10 mouse cellular contexts compared by ENCODE assay signal in the genomic region with DNA sequence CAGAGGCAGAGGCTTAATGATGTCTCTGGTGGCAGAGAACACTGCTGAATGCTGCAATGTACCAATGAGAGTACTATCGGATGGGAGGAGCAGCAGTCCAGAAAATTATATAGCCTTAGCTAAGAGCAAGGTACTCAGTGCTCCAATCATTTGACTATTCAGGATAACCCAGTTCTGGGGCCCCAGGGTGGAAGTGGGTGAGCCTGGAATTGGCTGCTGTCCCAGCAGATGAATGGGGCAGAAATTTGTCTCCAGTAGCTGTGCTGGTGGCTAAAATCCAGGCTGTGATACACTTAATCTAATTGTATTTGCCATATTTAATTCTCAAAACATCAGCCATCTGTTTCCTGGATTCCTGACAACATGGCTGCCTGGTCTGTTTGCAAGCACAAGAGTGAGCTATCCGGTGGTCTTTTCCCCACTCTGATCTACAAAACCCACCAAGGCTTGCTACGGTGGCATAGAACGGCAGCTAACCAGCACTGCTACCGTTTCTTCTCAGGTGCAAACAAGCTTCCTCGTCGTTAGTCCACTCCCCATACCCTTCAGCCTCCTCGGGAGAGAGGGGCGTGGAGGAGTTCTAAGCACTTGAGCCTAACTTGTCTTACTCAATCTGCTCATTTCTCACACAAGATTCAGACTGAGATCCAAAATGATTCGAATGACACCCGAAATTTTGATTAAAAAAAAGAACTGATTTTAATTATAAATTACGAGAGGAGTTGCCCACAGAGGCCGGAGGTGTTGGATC. TPM values are rescaled to one million over a fixed set of nuclear protein-coding genes. Genes with fewer than 3 reads are reported as not detected.
DNase-seq lines count a peak whose midpoint lies in the region; ATAC-seq and TF ChIP-seq lines count a peak whose summit lies in the region.
"Had no signal": no experiment of that assay in that cellular context is flagged by ENCODE, and none has a peak within 500 bp of the region (broad histone marks: within the 10 kb centered on the region; RNA-seq: fewer than 3 reads in every experiment).

No protein-coding gene starts in this region.

- no peak overlapping the region for H3K9ac ChIP-seq in heart, postnatal 0 days (replicated peaks; ENCODE audit: low read depth, low read length)
- H3K9ac ChIP-seq in heart, embryonic 11.5 days (ENCODE audit: low read depth, low read length) = no peak overlapping the region
- H3K9ac ChIP-seq: limb, embryonic 12.5 days; midbrain, embryonic 15.5 days had no signal

- no peak for TF ChIP-seq CTCF in heart, postnatal 0 days (IDR thresholded peaks at IDR 0.05; ENCODE audit: low read depth)
- no peak for TF ChIP-seq CTCF in E14TG2a.4 (conservative IDR thresholded peaks at IDR 0.05; ENCODE audit: low read length)
- TF ChIP-seq CTCF in bone marrow macrophage, adult 2 months (IDR thresholded peaks at IDR 0.05; ENCODE audit: low read depth, low read length) = no peak

- ATAC-seq in heart, postnatal 0 days (ENCODE audit: insufficient read depth, low read depth) = no peak
- no peak for ATAC-seq in heart, embryonic 11.5 days (replicated peaks; ENCODE audit: insufficient number of reproducible peaks, low FRiP score, low TSS enrichment)
- ATAC-seq: midbrain, embryonic 15.5 days had no signal

- no peak overlapping the region for H3K4me2 ChIP-seq in heart, postnatal 0 days (ENCODE audit: low read depth, low read length)
- H3K4me2 ChIP-seq in heart, embryonic 11.5 days = no peak overlapping the region
- H3K4me2 ChIP-seq: limb, embryonic 12.5 days; midbrain, embryonic 15.5 days had no signal

- H3K36me3 ChIP-seq in heart, postnatal 0 days (replicated peaks; ENCODE audit: control insufficient read depth, insufficient read depth, low read length) = peaks cover 36% of the 10 kb centered on the region
- peaks cover 23% of the 10 kb centered on the region for H3K36me3 ChIP-seq in heart, embryonic 11.5 days (ENCODE audit: control insufficient read depth, insufficient read depth, low read length)
- H3K36me3 ChIP-seq in E14TG2a.4 (ENCODE audit: insufficient read depth, low read length) = peaks cover 89% of the 10 kb centered on the region

- no peak for TF ChIP-seq EP300 in heart, postnatal 0 days (IDR thresholded peaks at IDR 0.05; ENCODE audit: low read depth)

- peak overlapping the region; percentile 55 for H3K27ac ChIP-seq in heart, postnatal 0 days (ENCODE audit: low read depth)
- H3K27ac ChIP-seq in heart, embryonic 11.5 days (ENCODE audit: low read depth, low read length) = no peak overlapping the region
- peak overlapping the region; percentile 73 for H3K27ac ChIP-seq in bone marrow macrophage, adult 2 months (ENCODE audit: insufficient read depth, low read depth, low read length)
- H3K27ac ChIP-seq: limb, embryonic 12.5 days; midbrain, embryonic 15.5 days had no signal

- no peak for TF ChIP-seq POLR2A in bone marrow macrophage, adult 2 months (IDR thresholded peaks at IDR 0.05; ENCODE audit: borderline replicate concordance, low read depth, low read length)

- H3K4me1 ChIP-seq in heart, postnatal 0 days (ENCODE audit: control insufficient read depth, insufficient read depth) = 0 out of 2 replicates have a peak, but pooled peaks cover 4% of the 10 kb centered on the region
- peaks cover 3% of the 10 kb centered on the region; the same call in 1 of the 2 replicates for H3K4me1 ChIP-seq in heart, embryonic 11.5 days (ENCODE audit: control insufficient read depth, insufficient read depth, low read length)
- peaks cover 95% of the 10 kb centered on the region for H3K4me1 ChIP-seq in E14TG2a.4 (replicated peaks; ENCODE audit: low read depth, low read length)
- H3K4me1 ChIP-seq in bone marrow macrophage, adult 2 months (ENCODE audit: control insufficient read depth, insufficient read depth, low read length) = peaks cover 66% of the 10 kb centered on the region

- WGBS in heart, postnatal 0 days = 72% methylated on average over 13 of the region's 13 CpGs
- 84% methylated on average over 13 of the region's 13 CpGs for WGBS in heart, embryonic 11.5 days (ENCODE audit: insufficient replicate concordance)

- no peak overlapping the region for H3K4me3 ChIP-seq in heart, postnatal 0 days (ENCODE audit: low read depth, low read length)
- H3K4me3 ChIP-seq in heart, embryonic 11.5 days (ENCODE audit: low read depth, low read length) = no peak overlapping the region
- 0 out of 2 replicates have a peak overlapping the region, but pooled peaks have one; percentile 17 for H3K4me3 ChIP-seq in E14TG2a.4 (replicated peaks; ENCODE audit: low read length)
- no peak overlapping the region for H3K4me3 ChIP-seq in bone marrow macrophage, adult 2 months (ENCODE audit: insufficient read depth, low read length)
- H3K4me3 ChIP-seq: limb, embryonic 12.5 days; midbrain, embryonic 15.5 days had no signal

- H3K27me3 ChIP-seq in heart, postnatal 0 days (ENCODE audit: control insufficient read depth, insufficient read depth, low read length) = no peaks in the 10 kb centered on the region
- H3K27me3 ChIP-seq in heart, embryonic 11.5 days (ENCODE audit: control insufficient read depth, insufficient read depth, low read length) = no peaks in the 10 kb centered on the region
- H3K27me3 ChIP-seq in E14TG2a.4 (ENCODE audit: insufficient read depth, low read length) = no peaks in the 10 kb centered on the region
- H3K27me3 ChIP-seq: limb, embryonic 12.5 days; midbrain, embryonic 15.5 days had no signal

- DNase-seq in heart, postnatal 0 days (ENCODE audit: low spot score) = no peak
- peak; percentile 26 for DNase-seq in heart, postnatal 4 days
- no peak for DNase-seq in urinary bladder, adult 2 months (ENCODE audit: low spot score)
- DNase-seq in left cerebral cortex, adult 8-10 months (ENCODE audit: low spot score in 2 of 2) = no peak
- DNase-seq in thymus, postnatal 36 days = no peak

- H3K9me3 ChIP-seq in heart, postnatal 0 days (replicated peaks; ENCODE audit: control insufficient read depth, low read length) = no peaks in the 10 kb centered on the region
- H3K9me3 ChIP-seq in heart, embryonic 11.5 days (replicated peaks; ENCODE audit: control insufficient read depth, low read length) = no peaks in the 10 kb centered on the region
- H3K9me3 ChIP-seq in E14TG2a.4 (ENCODE audit: low read length) = no peaks in the 10 kb centered on the region
- H3K9me3 ChIP-seq: limb, embryonic 12.5 days; midbrain, embryonic 15.5 days had no signal

RNA-seq across cellular contexts. Expression of a gene that starts 7.5 kb away (rescaled TPM):
- 14.8 and 28.5 TPM in 2 replicates for total RNA-seq in heart, postnatal 0 days (2014; rRNA removed; ENCODE audit: low replicate concordance)
- polyA plus RNA-seq in heart, postnatal 0 days (2015; fragmentation: Nextera tagmentation; extraction: Ambion mirVana) = 1.3 TPM in 2 replicates
- 3.4 and 4.3 TPM in 2 replicates for polyA plus RNA-seq in heart, embryonic 11.5 days (2014; fragmentation: Nextera tagmentation; extraction: Ambion mirVana)
- 20.5 and 20.6 TPM in 2 replicates for polyA plus RNA-seq in bone marrow macrophage, adult 2 months (2012; ENCODE audit: insufficient read depth, insufficient read length, missing spikeins)
- total RNA-seq in heart, postnatal 4 days (2021) = 10 to 100 TPM; 17.4 to 18.0 TPM
- polyA plus RNA-seq in urinary bladder, adult 2 months (2012; rRNA removed) = 9.3 and 9.5 TPM in 2 replicates
- 10 to 100 TPM; 57.1 to 73.0 (median 65.9) TPM for total RNA-seq in left cerebral cortex, adult 8-10 months (2022)

RNA-seq across cellular contexts. Expression of a gene that starts 22.4 kb away (rescaled TPM):
- total RNA-seq in heart, postnatal 0 days (2014; rRNA removed; ENCODE audit: low replicate concordance) = 1.5 and 6.0 TPM in 2 replicates
- 5.1 TPM in 2 replicates for polyA plus RNA-seq in heart, postnatal 0 days (2015; fragmentation: Nextera tagmentation; extraction: Ambion mirVana)
- polyA plus RNA-seq in heart, embryonic 11.5 days (2014; fragmentation: Nextera tagmentation; extraction: Ambion mirVana) = 53.3 and 55.0 TPM in 2 replicates
- polyA plus RNA-seq in bone marrow macrophage, adult 2 months (2012; ENCODE audit: insufficient read depth, insufficient read length, missing spikeins) = 14.2 and 14.4 TPM in 2 replicates
- 1 to 10 TPM; 9.3 to 9.9 TPM for total RNA-seq in heart, postnatal 4 days (2021)
- 1.5 and 2.0 TPM in 2 replicates for polyA plus RNA-seq in urinary bladder, adult 2 months (2012; rRNA removed)
- 1 to 10 TPM; 3.3 to 6.2 (median 5.1) TPM for total RNA-seq in left cerebral cortex, adult 8-10 months (2022)
